Mouse (Mus musculus): ENCODE measurements around the gene Ptpru. TPM values are rescaled to one million over a fixed set of nuclear protein-coding genes. Genes with fewer than 3 reads are reported as not detected.
A peak's percentile ranks its signal among the peaks of the same experiment; 100 is the strongest.

Ptpru gene
- polyA plus RNA-seq (2012; fragmentation: generic; extraction: Trizol) = 1.0 TPM

DNA sequence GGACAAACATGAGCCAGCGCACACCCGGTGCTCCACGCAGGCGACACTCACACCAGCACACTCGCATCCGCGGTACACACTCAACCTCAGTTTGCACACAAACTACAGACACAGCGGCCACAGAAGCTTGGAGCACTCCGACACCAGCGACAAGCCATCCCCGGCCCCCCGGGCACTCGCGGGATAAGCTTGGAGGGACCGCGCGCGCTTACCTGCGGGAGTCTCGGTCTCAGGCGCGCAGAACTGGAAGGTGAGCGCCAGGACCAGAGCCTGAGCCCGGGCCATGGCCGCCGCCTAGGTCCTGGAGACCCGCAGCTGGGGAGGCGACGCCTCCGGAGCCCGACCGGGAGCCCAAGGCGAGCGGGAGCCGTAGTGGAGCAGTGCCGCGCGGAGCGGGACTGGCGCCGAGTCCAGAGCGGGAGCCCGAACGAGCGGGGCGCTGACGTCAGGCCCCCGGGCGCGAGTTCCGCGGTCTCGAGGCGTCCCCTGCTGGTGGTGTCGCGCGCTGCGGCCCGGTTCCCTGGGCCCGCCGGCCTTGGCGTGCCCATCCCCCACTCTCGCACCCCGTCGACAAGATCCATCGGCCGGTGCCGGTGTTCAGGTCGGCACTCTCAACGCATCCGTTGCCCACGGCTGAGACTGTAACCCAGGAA is at the start of gene Ptpru:
Gene Ptpru (minus strand): TSS at position 417 of the 653 bp plus-strand sequence.
- Histone ChIP-seq H3K4me3 (peak within 1 kb of the TSS; percentile 5), H3K27me3 (ENCODE audit: control insufficient read depth, insufficient read depth, insufficient read length) (peaks cover 43% of the 10 kb centered on the region), H3ac (ENCODE audit: control insufficient read depth, insufficient read length) (peak within 1 kb of the TSS; percentile 35), H3K4me2 (ENCODE audit: low read depth) (peak within 1 kb of the TSS; percentile 77), H3K36me3 (ENCODE audit: control insufficient read depth, insufficient read depth) (no peaks in the 10 kb centered on the region), H3K79me2 (ENCODE audit: control insufficient read depth, insufficient read depth) (no peaks in the 10 kb centered on the region)
- TF ChIP-seq POLR2A (IDR thresholded peaks at IDR 0.05; ENCODE audit: insufficient read length, low read depth) = no peak
- no peak for TF ChIP-seq USF1 (IDR thresholded peaks at IDR 0.05; ENCODE audit: low read depth)
- TF ChIP-seq TCF3 (IDR thresholded peaks at IDR 0.05; ENCODE audit: insufficient read length, low read depth) = no peak
- no peak for TF ChIP-seq POLR2AphosphoS2 (IDR thresholded peaks at IDR 0.05; ENCODE audit: insufficient read length, low read depth)
- TF ChIP-seq MYOG (IDR thresholded peaks at IDR 0.05; ENCODE audit: control insufficient read depth in 1 of 3, insufficient read depth in 1 of 3, insufficient read length in 2 of 3, low read depth in 2 of 3) = peak in 1 of 3 experiments; percentile 3
- no peak for TF ChIP-seq SRF (IDR thresholded peaks at IDR 0.05; ENCODE audit: control insufficient read depth, insufficient read length, low read depth)

DNA sequence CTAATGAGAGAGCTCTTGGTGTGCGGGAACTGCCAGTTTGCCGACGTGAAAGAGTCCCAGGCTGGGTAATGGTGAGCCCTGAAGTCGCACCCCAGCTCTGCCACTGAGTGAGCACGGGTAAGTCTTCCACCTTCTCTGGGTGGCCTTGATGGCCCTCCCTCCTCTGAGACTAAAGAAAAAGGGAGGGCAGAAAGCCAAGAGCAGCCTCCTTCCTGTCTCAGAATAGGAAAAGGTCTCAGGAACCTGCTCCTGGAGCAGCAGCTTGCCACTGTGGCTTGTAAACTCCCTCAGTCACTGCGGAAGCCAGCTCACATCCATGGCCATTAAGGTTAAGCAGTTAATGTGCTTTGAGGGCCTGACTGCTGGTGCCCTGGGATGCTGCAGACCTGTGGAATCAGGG is 47.3 kb upstream of the Ptpru start:
- peaks cover 100% of the 10 kb centered on the region for H3K79me2 ChIP-seq (ENCODE audit: control insufficient read depth, insufficient read depth)
- H3K4me2 ChIP-seq (ENCODE audit: low read depth) = no peak overlapping the region
- no peak overlapping the region for H3K4me3 ChIP-seq
- peaks cover 25% of the 10 kb centered on the region for H3K36me3 ChIP-seq (ENCODE audit: control insufficient read depth, insufficient read depth)
- H3ac ChIP-seq (ENCODE audit: control insufficient read depth, insufficient read length) = no peak overlapping the region
- TF ChIP-seq E2F4 (IDR thresholded peaks at IDR 0.05; ENCODE audit: insufficient read depth) (no peak), POLR2AphosphoS2 (IDR thresholded peaks at IDR 0.05; ENCODE audit: insufficient read length, low read depth) (no peak), TCF3 (IDR thresholded peaks at IDR 0.05; ENCODE audit: insufficient read length, low read depth) (no peak), MYOD1 (IDR thresholded peaks at IDR 0.05; ENCODE audit: control insufficient read depth in 1 of 3, insufficient read length in 2 of 3, low read depth in 2 of 3) (no peak), MAX (IDR thresholded peaks at IDR 0.05; ENCODE audit: low read depth) (no peak), REST (IDR thresholded peaks at IDR 0.05; ENCODE audit: insufficient read depth, insufficient read length) (no peak), MYOG (IDR thresholded peaks at IDR 0.05; ENCODE audit: control insufficient read depth in 1 of 3, insufficient read depth in 1 of 3, insufficient read length in 2 of 3, low read depth in 2 of 3) (no peak)
- no peaks in the 10 kb centered on the region for H3K27me3 ChIP-seq (ENCODE audit: control insufficient read depth, insufficient read depth, insufficient read length)

DNA sequence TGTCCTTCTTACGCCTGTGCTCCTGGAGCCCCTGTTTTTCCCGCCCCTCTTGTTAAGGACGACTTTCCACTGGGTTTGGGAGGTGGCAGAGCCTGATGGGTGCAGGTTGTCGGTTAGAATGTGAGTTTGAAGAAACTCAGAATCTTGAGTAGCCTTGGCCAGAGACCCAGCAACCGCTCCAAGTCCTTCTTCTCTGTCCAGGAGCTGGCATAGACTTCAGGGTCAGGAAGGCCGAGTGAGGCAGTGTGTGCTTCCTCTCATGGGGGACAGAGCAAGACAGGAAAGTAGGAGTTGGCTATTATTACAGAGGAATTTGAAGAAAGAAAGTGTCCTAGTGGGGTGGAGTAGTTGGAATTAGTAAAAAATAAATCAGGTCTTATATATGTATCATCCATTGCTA is 45.5 kb upstream of the Ptpru start:
- Histone ChIP-seq H3K36me3 (ENCODE audit: control insufficient read depth, insufficient read depth) (peaks cover 22% of the 10 kb centered on the region), H3K79me2 (ENCODE audit: control insufficient read depth, insufficient read depth) (peaks cover 100% of the 10 kb centered on the region), H3K4me2 (ENCODE audit: low read depth) (no peak overlapping the region), H3K4me3 (no peak overlapping the region), H3K27me3 (ENCODE audit: control insufficient read depth, insufficient read depth, insufficient read length) (no peaks in the 10 kb centered on the region), H3ac (ENCODE audit: control insufficient read depth, insufficient read length) (no peak overlapping the region)
- TF ChIP-seq E2F4 (IDR thresholded peaks at IDR 0.05; ENCODE audit: insufficient read depth) (no peak), POLR2A (IDR thresholded peaks at IDR 0.05; ENCODE audit: insufficient read length, low read depth) (no peak), MYOG (IDR thresholded peaks at IDR 0.05; ENCODE audit: control insufficient read depth in 1 of 3, insufficient read depth in 1 of 3, insufficient read length in 2 of 3, low read depth in 2 of 3) (no peak), MAX (IDR thresholded peaks at IDR 0.05; ENCODE audit: low read depth) (no peak), POLR2AphosphoS2 (IDR thresholded peaks at IDR 0.05; ENCODE audit: insufficient read length, low read depth) (no peak), CEBPB (IDR thresholded peaks at IDR 0.05; ENCODE audit: insufficient read depth, poor library complexity, severe bottlenecking) (no peak), TCF12 (IDR thresholded peaks at IDR 0.05; ENCODE audit: insufficient read depth, poor library complexity, severe bottlenecking) (no peak), MYOD1 (IDR thresholded peaks at IDR 0.05; ENCODE audit: control insufficient read depth in 1 of 3, insufficient read length in 2 of 3, low read depth in 2 of 3) (no peak), TCF3 (IDR thresholded peaks at IDR 0.05; ENCODE audit: insufficient read length, low read depth) (no peak), SRF (IDR thresholded peaks at IDR 0.05; ENCODE audit: control insufficient read depth, insufficient read length, low read depth) (no peak), REST (IDR thresholded peaks at IDR 0.05; ENCODE audit: insufficient read depth, insufficient read length) (no peak), USF1 (IDR thresholded peaks at IDR 0.05; ENCODE audit: low read depth) (no peak)

DNA sequence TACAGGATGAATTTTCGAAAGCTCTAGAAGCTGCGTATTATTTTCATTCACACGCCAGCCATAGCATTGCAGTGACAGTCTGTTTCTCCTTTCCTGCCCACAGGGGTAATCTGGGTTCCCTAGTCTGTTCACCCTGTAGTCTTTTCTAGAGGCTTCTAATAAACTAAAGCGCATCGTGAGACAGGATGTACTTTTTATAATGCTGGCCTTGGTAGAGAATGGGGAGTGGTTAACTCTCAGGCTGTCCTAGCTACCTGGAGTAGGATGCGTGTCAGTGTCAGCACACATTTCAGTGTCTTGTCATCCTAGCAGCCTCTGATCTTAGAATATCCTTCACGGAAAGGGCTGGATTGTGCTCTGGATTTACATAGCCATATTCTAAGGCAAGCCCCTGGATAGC is 43.2 kb upstream of the Ptpru start:
- no peak overlapping the region for H3ac ChIP-seq (ENCODE audit: control insufficient read depth, insufficient read length)
- peaks cover 4% of the 10 kb centered on the region for H3K36me3 ChIP-seq (ENCODE audit: control insufficient read depth, insufficient read depth)
- H3K4me3 ChIP-seq = no peak overlapping the region
- H3K27me3 ChIP-seq (ENCODE audit: control insufficient read depth, insufficient read depth, insufficient read length) = no peaks in the 10 kb centered on the region
- H3K4me2 ChIP-seq (ENCODE audit: low read depth) = no peak overlapping the region
- no peak for TF ChIP-seq POLR2AphosphoS2 (IDR thresholded peaks at IDR 0.05; ENCODE audit: insufficient read length, low read depth)
- TF ChIP-seq MAX (IDR thresholded peaks at IDR 0.05; ENCODE audit: low read depth) = no peak
- TF ChIP-seq SRF (IDR thresholded peaks at IDR 0.05; ENCODE audit: control insufficient read depth, insufficient read length, low read depth) = no peak
- TF ChIP-seq E2F4 (IDR thresholded peaks at IDR 0.05; ENCODE audit: insufficient read depth) = no peak
- no peak for TF ChIP-seq TCF12 (IDR thresholded peaks at IDR 0.05; ENCODE audit: insufficient read depth, poor library complexity, severe bottlenecking)
- no peak for TF ChIP-seq MYOG (IDR thresholded peaks at IDR 0.05; ENCODE audit: control insufficient read depth in 1 of 3, insufficient read depth in 1 of 3, insufficient read length in 2 of 3, low read depth in 2 of 3)
- no peak for TF ChIP-seq CEBPB (IDR thresholded peaks at IDR 0.05; ENCODE audit: insufficient read depth, poor library complexity, severe bottlenecking)
- TF ChIP-seq TCF3 (IDR thresholded peaks at IDR 0.05; ENCODE audit: insufficient read length, low read depth) = no peak
- no peak for TF ChIP-seq USF1 (IDR thresholded peaks at IDR 0.05; ENCODE audit: low read depth)
- TF ChIP-seq REST (IDR thresholded peaks at IDR 0.05; ENCODE audit: insufficient read depth, insufficient read length) = no peak
- TF ChIP-seq MYOD1 (IDR thresholded peaks at IDR 0.05; ENCODE audit: control insufficient read depth in 1 of 3, insufficient read length in 2 of 3, low read depth in 2 of 3) = no peak
- TF ChIP-seq POLR2A (IDR thresholded peaks at IDR 0.05; ENCODE audit: insufficient read length, low read depth) = no peak
- H3K79me2 ChIP-seq (ENCODE audit: control insufficient read depth, insufficient read depth) = peaks cover 100% of the 10 kb centered on the region

Data from myocyte (in vitro differentiated cells).